Mouse (Mus musculus) embryonic facial prominence, embryonic 15.5 days (tissue): ENCODE measurements around the gene Zfand4. TPM values are rescaled to one million over a fixed set of nuclear protein-coding genes. Genes with fewer than 3 reads are reported as not detected.

Experiments
- ATAC-seq: fragments of 200-750 bp; cut with Nextera tagmentation; 2 replicates; pipeline ENCODE4 v1.8.0; 2017; ENCODE audit warnings: low read depth, moderate TSS enrichment; ENCODE audit not compliant: insufficient number of reproducible peaks, low FRiP score, low TSS enrichment
- H3K27ac ChIP-seq: fragments of 300-500 bp; sonication (generic); replicated peaks from 2 replicates; pipeline ENCODE4 v1.5.1; 2015; ENCODE audit warnings: mild to moderate bottlenecking, inconsistent platforms
- H3K27me3 ChIP-seq: fragments of 300-500 bp; sonication (generic); 2 replicates; pipeline ENCODE4 v1.6.1; 2015; ENCODE audit warnings: inconsistent platforms
- H3K36me3 ChIP-seq: fragments of 300-500 bp; sonication (generic); 2 replicates; pipeline ENCODE4 v1.6.1; 2015; ENCODE audit warnings: mild to moderate bottlenecking, inconsistent platforms
- H3K4me1 ChIP-seq: fragments of 300-500 bp; sonication (generic); 2 replicates; pipeline ENCODE4 v1.6.1; 2015; ENCODE audit warnings: inconsistent platforms
- H3K4me2 ChIP-seq: fragments of 300-500 bp; sonication (generic); replicated peaks from 2 replicates; pipeline ENCODE4 v1.6.1; 2015; ENCODE audit warnings: mild to moderate bottlenecking, inconsistent platforms
- H3K4me3 ChIP-seq: fragments of 300-500 bp; sonication (generic); replicated peaks from 2 replicates; pipeline ENCODE4 v1.5.1; 2015; ENCODE audit warnings: mild to moderate bottlenecking, inconsistent platforms
- H3K9ac ChIP-seq: fragments of 300-500 bp; sonication (generic); 2 replicates; pipeline ENCODE4 v1.6.1; 2015; ENCODE audit warnings: inconsistent platforms
- H3K9me3 ChIP-seq: fragments of 300-500 bp; sonication (generic); replicated peaks from 2 replicates; pipeline ENCODE4 v1.6.1; 2016; ENCODE audit warnings: inconsistent platforms
- WGBS: fragments of 180-500 bp; shearing (Covaris S2); methylation state at CpG from one replicate; pipeline ENCODE4 v1.1.7; 2015; 5-methylcytosine and 5-hydroxymethylcytosine counted together
- polyA plus RNA-seq: library from polyadenylated mRNA; unstranded; fragments of >200 nt; fragmentation: Nextera tagmentation; extraction: Ambion mirVana; gene quantifications from 2 replicates; pipeline ENCODE4 v1.2.1, GENCODE M21; 2015

The Zfand4 gene
- polyA plus RNA-seq, 1 experiment from 2014 or later, result 10.3 TPM

GRCm38 (mm10) chr6:116319259-116319658 lies 55.2 kb downstream of the Zfand4 start:
- no peak overlapping the region for H3K9ac ChIP-seq
- no peak overlapping the region for H3K4me2 ChIP-seq
- H3K27me3 ChIP-seq, result no peaks in the 10 kb centered on the region
- H3K36me3 ChIP-seq, result no peaks in the 10 kb centered on the region
- H3K9me3 ChIP-seq, result no peaks in the 10 kb centered on the region
- 64% methylated on average over 3 of the region's 3 CpGs for WGBS
- no peak for ATAC-seq
- no peaks in the 10 kb centered on the region for H3K4me1 ChIP-seq
- H3K27ac ChIP-seq, result no peak overlapping the region
- H3K4me3 ChIP-seq, result no peak overlapping the region

GRCm38 (mm10) chr6:116326641-116327040 lies 62.6 kb downstream of the Zfand4 start:
- Histone ChIP-seq H3K9me3 (no peaks in the 10 kb centered on the region), H3K9ac (no peak overlapping the region), H3K4me1 (no peaks in the 10 kb centered on the region), H3K36me3 (no peaks in the 10 kb centered on the region), H3K27ac (no peak overlapping the region), H3K27me3 (no peaks in the 10 kb centered on the region), H3K4me2 (no peak overlapping the region), H3K4me3 (no peak overlapping the region)
- 79% methylated on average over 3 of the region's 3 CpGs for WGBS
- no peak for ATAC-seq

- no peaks in the 10 kb centered on the region for H3K4me1 ChIP-seq
- H3K27me3 ChIP-seq, result no peaks in the 10 kb centered on the region
- H3K36me3 ChIP-seq, result no peaks in the 10 kb centered on the region
- WGBS, result 90% methylated on average over 2 of the region's 2 CpGs
- ATAC-seq, result no peak
- H3K4me2 ChIP-seq, result no peak overlapping the region
- no peak overlapping the region for H3K27ac ChIP-seq
- no peak overlapping the region for H3K4me3 ChIP-seq
- no peak overlapping the region for H3K9ac ChIP-seq
- no peaks in the 10 kb centered on the region for H3K9me3 ChIP-seq
Observed at GRCm38 (mm10) chr6:116331396-116331795, 67.4 kb downstream of the Zfand4 start.

GRCm38 (mm10) chr6:116337466-116337834 lies 73.4 kb downstream of the Zfand4 start:
- 2% methylated on average over 7 of the region's 7 CpGs for WGBS
- H3K9me3 ChIP-seq, result no peaks in the 10 kb centered on the region
- H3K27me3 ChIP-seq, result no peaks in the 10 kb centered on the region
- no peak for ATAC-seq
- peak overlapping the region; percentile 98 for H3K4me3 ChIP-seq
- H3K27ac ChIP-seq, result no peak overlapping the region; the same call in 1 of the 2 replicates
- H3K4me1 ChIP-seq, result no peaks in the 10 kb centered on the region; the same call in 1 of the 2 replicates
- H3K36me3 ChIP-seq, result 0 out of 2 replicates have a peak, but pooled peaks cover 4% of the 10 kb centered on the region
- H3K9ac ChIP-seq, result peak overlapping the region; percentile 69
- H3K4me2 ChIP-seq, result peak overlapping the region; percentile 77

- Histone ChIP-seq H3K27ac (peak within 1 kb of the TSS; percentile 65; the same call in 1 of the 2 replicates), H3K36me3 (0 out of 2 replicates have a peak, but pooled peaks cover 4% of the 10 kb centered on the region), H3K27me3 (no peaks in the 10 kb centered on the region), H3K4me3 (peak within 1 kb of the TSS; percentile 98), H3K9ac (peak within 1 kb of the TSS; percentile 69), H3K9me3 (no peaks in the 10 kb centered on the region), H3K4me1 (no peaks in the 10 kb centered on the region; the same call in 1 of the 2 replicates), H3K4me2 (peak within 1 kb of the TSS; percentile 77)
- peak; percentile 94 for ATAC-seq
- WGBS, result under 1% methylated on average over 75 of the region's 75 CpGs
Observed at GRCm38 (mm10) chr6:116337835-116338501, 73.9 kb downstream of the Zfand4 start, which contains the start of gene March8. Gene March8, plus strand, starts transcription at chr6:116338024.

GRCm38 (mm10) chr6:116338520-116338919 lies 74.5 kb downstream of the Zfand4 start:
- ATAC-seq, result no peak
- H3K9me3 ChIP-seq, result no peaks in the 10 kb centered on the region
- no peak overlapping the region for H3K27ac ChIP-seq
- 0 out of 2 replicates have a peak, but pooled peaks cover 4% of the 10 kb centered on the region for H3K36me3 ChIP-seq
- H3K4me3 ChIP-seq, result peak overlapping the region; percentile 98
- no peaks in the 10 kb centered on the region for H3K27me3 ChIP-seq
- peak overlapping the region; percentile 69 for H3K9ac ChIP-seq
- peak overlapping the region; percentile 77 for H3K4me2 ChIP-seq
- 4% methylated on average over 8 of the region's 8 CpGs for WGBS
- no peaks in the 10 kb centered on the region; the same call in 1 of the 2 replicates for H3K4me1 ChIP-seq

- no peaks in the 10 kb centered on the region for H3K27me3 ChIP-seq
- H3K27ac ChIP-seq, result no peak overlapping the region
- ATAC-seq, result no peak
- 76% methylated on average over 5 of the region's 5 CpGs for WGBS
- 0 out of 2 replicates have a peak, but pooled peaks cover 4% of the 10 kb centered on the region for H3K36me3 ChIP-seq
- H3K4me3 ChIP-seq, result no peak overlapping the region
- H3K9ac ChIP-seq, result no peak overlapping the region
- no peaks in the 10 kb centered on the region for H3K9me3 ChIP-seq
- H3K4me1 ChIP-seq, result no peaks in the 10 kb centered on the region; the same call in 1 of the 2 replicates
- H3K4me2 ChIP-seq, result peak overlapping the region; percentile 77; the same call in 1 of the 2 replicates
Observed at GRCm38 (mm10) chr6:116339088-116339487, 75.1 kb downstream of the Zfand4 start.

- Histone ChIP-seq H3K27me3 (no peaks in the 10 kb centered on the region), H3K4me2 (no peak overlapping the region), H3K27ac (no peak overlapping the region), H3K9ac (no peak overlapping the region), H3K9me3 (no peaks in the 10 kb centered on the region), H3K4me3 (no peak overlapping the region), H3K4me1 (no peaks in the 10 kb centered on the region; the same call in 1 of the 2 replicates), H3K36me3 (0 out of 2 replicates have a peak, but pooled peaks cover 4% of the 10 kb centered on the region)
- ATAC-seq, result no peak
- WGBS, result 94% methylated on average over 1 of the region's 1 CpGs
Observed at GRCm38 (mm10) chr6:116340521-116340920, 76.5 kb downstream of the Zfand4 start.

GRCm38 (mm10) chr6:116347953-116348352 lies 83.9 kb downstream of the Zfand4 start:
- Histone ChIP-seq H3K27ac (no peak overlapping the region), H3K4me3 (no peak overlapping the region), H3K4me1 (no peaks in the 10 kb centered on the region), H3K9me3 (no peaks in the 10 kb centered on the region), H3K36me3 (no peaks in the 10 kb centered on the region), H3K9ac (no peak overlapping the region), H3K4me2 (no peak overlapping the region), H3K27me3 (no peaks in the 10 kb centered on the region)
- WGBS, result 73% methylated on average over 2 of the region's 2 CpGs
- ATAC-seq, result no peak

GRCm38 (mm10) chr6:116349997-116350396 lies 86.0 kb downstream of the Zfand4 start:
- Histone ChIP-seq H3K36me3 (no peaks in the 10 kb centered on the region), H3K27me3 (no peaks in the 10 kb centered on the region), H3K9me3 (no peaks in the 10 kb centered on the region), H3K27ac (no peak overlapping the region), H3K9ac (no peak overlapping the region), H3K4me3 (no peak overlapping the region), H3K4me2 (no peak overlapping the region), H3K4me1 (no peaks in the 10 kb centered on the region)
- WGBS, result 86% methylated on average over 3 of the region's 3 CpGs
- no peak for ATAC-seq

- no peak overlapping the region for H3K4me2 ChIP-seq
- WGBS, result 72% methylated on average over 6 of the region's 6 CpGs
- H3K4me1 ChIP-seq, result no peaks in the 10 kb centered on the region
- H3K9me3 ChIP-seq, result no peaks in the 10 kb centered on the region
- no peak overlapping the region for H3K9ac ChIP-seq
- H3K36me3 ChIP-seq, result no peaks in the 10 kb centered on the region
- no peak for ATAC-seq
- H3K27ac ChIP-seq, result no peak overlapping the region
- no peak overlapping the region for H3K4me3 ChIP-seq
- H3K27me3 ChIP-seq, result no peaks in the 10 kb centered on the region
Observed at GRCm38 (mm10) chr6:116350643-116351042, 86.6 kb downstream of the Zfand4 start.

- ATAC-seq, result no peak
- H3K4me2 ChIP-seq, result no peak overlapping the region
Observed at GRCm38 (mm10) chr6:116351534-116351933, 87.5 kb downstream of the Zfand4 start.

More at GRCm38 (mm10) chr6:116351534-116351933, 87.5 kb downstream of the Zfand4 start:
- Histone ChIP-seq H3K4me1 (no peaks in the 10 kb centered on the region), H3K4me3 (no peak overlapping the region), H3K27ac (no peak overlapping the region), H3K9ac (no peak overlapping the region), H3K9me3 (no peaks in the 10 kb centered on the region), H3K27me3 (no peaks in the 10 kb centered on the region), H3K36me3 (no peaks in the 10 kb centered on the region)
- 76% methylated on average over 4 of the region's 4 CpGs for WGBS
